Mouse (Mus musculus) layer of hippocampus, postnatal 14 days (tissue): ENCODE data around the gene Gpx2. TPM values are rescaled to one million over a fixed set of nuclear protein-coding genes. Genes with fewer than 3 reads are reported as not detected.

Experiments used
- DNase-seq, 2 experiments: peaks; one replicate each; pipeline ENCODE4 v3.0.0; 2021 to 2022; ENCODE audit warnings: low spot score in 2 of 2, mixed read lengths in 1 of 2
- long read RNA-seq, 2 experiments: library from polyadenylated mRNA; stranded (forward); transcript quantifications; one replicate each; pipeline ENCODE4 v2.0.0; 2021
- total RNA-seq, 2 experiments: library from RNA; stranded (reverse); gene quantifications; 2 replicates each; pipeline ENCODE4 v1.2.3; 2021

The Gpx2 gene
- under 1 TPM; 0.39 to 0.45 TPM for total RNA-seq
- long read RNA-seq, experiment 1 = 0 reads
- long read RNA-seq, experiment 2 = 0 reads

- no peak for DNase-seq
Observed at GRCm38 (mm10) chr12:76795350-76795749, at the start of gene Gpx2. TSS of gene Gpx2 (minus strand) at chr12:76795554.

GRCm38 (mm10) chr12:76844346-76845061, 49.1 kb upstream of the Gpx2 start:
- DNase-seq = no peak

- no peak for DNase-seq
Observed at GRCm38 (mm10) chr12:76840081-76840480, 44.7 kb upstream of the Gpx2 start.

DNA sequence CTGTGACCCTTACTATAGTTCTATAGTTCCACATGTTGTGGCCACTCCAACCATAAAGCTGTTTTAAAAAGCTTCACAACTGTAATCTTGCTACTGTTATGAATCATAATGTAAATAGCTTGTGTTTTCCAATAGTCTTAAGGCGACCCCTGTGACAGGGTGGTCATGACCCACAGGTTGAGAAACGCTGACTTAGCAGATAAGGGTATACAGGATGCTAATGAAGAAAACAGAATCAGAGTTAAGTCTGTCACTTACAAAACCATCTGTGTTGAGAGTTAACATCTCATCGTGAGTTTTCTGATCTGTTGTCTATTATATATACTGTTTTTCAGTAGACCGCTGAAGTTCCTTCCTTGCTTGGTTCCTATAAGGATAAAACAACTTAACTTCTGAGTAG, 43.9 kb upstream of the Gpx2 start:
- no peak for DNase-seq

- no peak for DNase-seq
Observed at GRCm38 (mm10) chr12:76837844-76838650, 42.7 kb upstream of the Gpx2 start.

DNA sequence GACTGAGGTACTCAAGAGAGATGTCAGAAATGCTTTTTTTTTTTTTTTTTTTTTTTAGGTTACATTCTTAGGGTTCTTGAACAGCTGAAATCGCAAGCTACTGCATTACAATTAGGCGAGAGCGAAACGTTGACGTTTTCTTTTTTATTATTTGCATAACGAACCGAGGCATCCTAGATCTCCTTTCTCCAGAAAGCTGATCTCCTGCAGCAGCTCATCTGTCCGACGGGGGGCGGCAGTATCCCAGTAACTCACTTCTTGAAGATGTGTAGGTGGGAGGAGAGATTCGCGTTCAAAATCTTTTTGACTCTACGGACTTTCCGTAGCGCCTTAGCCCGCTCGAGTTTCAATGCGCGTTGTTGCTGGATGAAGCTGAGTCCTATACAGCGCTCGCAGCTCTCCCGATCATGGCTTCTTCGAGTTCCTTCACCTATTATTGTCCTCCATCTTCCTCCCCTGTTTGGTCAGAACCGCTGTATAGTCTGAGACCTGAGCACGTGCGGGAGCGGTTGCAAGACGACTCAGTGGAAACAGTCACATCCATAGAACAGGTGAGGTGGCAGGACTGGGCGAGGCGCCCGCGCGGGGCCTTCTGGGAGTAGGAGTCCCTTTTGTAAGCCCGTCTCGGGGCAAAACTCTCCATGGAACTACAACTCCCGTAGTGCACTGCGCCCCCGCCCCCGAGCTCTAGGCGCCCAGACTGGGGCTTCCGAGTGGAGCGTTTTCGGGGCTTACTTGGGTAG, 41.9 kb upstream of the Gpx2 start:
- peak; percentile 98 to 100 for DNase-seq

DNA sequence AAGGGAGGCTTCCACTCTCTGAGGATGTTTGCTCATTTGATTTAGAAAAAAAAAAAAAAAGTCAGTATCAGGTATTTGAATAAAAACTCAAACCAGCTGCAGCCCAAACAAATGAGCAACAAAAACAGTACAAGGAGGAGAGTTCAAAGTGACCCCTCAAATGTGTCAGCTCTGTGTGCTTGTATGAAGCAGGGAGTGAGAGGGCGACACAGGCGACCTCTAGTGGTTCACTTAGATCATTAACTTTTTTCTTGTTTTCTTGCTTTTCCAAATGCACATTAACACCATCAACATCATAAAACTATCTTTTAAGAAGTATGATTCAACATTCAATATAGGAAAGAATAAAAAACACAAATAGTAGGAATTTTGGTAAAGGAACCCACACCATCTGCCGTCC, 37.4 kb upstream of the Gpx2 start:
- peak in 1 of 2 experiments; percentile 50 for DNase-seq

- no peak for DNase-seq
Observed at GRCm38 (mm10) chr12:76825283-76825682, 29.9 kb upstream of the Gpx2 start.

DNA sequence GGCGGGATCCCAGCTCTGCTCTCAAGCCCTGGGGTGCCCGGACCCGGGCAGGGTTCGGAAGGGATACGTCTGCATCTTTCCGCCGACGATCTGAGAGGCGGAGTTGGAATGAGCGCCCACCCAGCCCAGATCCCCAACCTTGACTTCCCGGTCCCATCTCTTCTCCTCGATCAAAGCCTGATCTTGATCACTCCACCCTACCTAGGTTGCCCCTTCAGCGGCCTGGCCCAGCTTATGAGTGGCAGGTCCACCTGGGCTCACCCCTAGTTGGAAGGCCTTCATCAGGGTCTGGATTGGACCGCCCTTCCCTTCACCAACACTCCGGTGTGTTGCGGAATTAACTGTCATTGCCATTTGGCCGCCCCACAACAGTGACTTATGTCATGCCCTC, 27.3 kb upstream of the Gpx2 start, which contains the start of gene Rab15:
Gene Rab15, minus strand, starts transcription at position 258 of the 391 bp plus-strand sequence.
- no peak for DNase-seq

GRCm38 (mm10) chr12:76822002-76822650, 26.8 kb upstream of the Gpx2 start:
- DNase-seq = peak; percentile 23 to 56

DNA sequence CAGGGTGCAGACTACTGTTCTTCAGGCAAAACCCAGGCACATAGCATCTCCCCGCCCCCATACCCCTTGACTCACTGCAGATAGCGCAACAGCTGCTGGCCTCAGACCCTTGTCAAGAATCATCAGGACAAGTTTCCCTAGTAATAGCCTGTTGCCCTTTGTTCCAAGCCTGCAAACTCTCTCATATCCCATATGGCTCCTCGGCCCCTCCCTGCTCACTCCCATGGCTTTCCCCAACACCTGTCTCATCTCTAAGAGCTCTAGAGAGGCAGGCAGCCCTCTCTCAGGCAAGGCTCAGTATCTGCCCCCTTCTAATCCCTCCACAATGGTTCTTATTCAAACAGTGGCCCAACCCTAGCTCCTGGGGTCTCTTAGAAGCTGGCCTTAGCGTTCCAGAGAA, 25.3 kb upstream of the Gpx2 start:
- no peak for DNase-seq

DNA sequence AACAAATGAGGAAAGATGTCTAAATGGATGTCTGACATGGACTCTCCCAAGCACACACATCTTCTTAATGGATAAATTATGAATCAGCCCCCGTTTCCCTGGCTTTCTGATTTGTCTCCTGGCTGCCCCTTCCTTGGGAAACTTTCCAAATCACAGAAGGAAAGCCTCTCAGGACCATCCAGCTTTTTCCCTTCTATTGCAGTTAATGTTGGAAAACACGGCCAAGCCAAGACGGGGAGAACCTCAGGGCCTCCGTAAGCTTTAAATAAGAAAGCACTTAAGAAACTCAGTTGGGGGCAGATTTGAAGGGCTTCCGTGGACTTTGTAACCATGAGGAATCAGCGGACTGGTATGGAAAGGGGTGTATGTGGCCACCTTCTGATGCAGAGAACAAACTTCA, 24.5 kb upstream of the Gpx2 start:
- no peak for DNase-seq

DNA sequence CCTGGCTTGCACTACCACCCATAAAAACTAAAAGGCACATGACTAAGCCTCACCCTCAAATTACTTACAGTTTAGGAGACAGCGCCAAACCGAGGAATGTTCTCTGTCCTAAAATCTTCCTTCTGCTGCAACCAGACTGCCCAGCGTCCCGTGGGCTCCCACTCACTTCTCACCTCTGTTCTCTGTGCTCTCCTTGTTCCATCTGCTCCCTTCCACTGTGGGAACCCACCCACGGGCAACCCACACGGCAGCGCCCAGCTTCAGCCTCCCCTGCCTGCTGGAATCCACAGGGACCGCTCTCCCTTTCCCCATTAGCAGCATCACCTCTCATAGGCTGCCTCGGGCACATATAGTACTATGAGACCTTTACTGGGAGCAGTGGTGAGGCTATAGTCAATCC, 23.6 kb upstream of the Gpx2 start:
- peak in 1 of 2 experiments; percentile 48 for DNase-seq

DNA sequence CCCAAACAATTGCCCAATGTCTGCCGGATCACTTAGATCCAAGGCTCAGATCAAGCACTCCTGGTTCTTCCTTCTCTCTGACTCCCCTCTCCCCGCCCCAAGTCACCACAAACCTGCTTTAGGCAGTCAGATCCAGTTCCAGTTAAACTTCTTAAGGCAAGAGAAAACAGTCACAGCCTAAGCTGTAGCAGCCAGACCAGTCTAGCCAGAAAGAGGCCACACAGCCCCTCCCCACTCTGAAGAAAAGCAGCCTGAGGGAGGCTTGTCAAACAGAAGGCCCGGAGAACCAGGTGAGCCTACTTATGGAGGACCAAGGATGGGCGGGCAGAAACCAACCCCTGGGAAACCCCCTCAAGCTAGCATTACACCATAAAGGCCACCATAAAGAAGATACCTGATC, 22.8 kb upstream of the Gpx2 start:
- no peak for DNase-seq

DNA sequence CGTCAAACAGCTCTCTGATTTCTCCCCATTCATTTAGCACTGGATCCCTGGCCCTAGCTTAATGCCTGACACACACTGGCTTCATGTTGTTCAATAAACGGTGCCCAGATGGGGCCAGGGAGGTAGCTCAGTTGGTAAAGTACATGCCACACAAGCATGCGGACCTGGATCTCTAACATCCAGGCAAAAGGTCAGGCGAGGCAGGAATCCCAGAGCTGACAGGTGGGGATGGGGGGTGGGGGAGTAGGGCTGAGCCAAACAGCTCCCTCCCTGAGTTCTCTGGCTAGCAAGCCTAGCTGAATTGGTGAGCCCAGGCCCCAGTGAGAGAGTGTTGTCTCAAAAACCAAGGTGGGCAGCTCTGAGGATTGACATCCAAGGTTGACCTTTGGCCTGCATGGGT, 21.8 kb upstream of the Gpx2 start:
- no peak for DNase-seq

DNA sequence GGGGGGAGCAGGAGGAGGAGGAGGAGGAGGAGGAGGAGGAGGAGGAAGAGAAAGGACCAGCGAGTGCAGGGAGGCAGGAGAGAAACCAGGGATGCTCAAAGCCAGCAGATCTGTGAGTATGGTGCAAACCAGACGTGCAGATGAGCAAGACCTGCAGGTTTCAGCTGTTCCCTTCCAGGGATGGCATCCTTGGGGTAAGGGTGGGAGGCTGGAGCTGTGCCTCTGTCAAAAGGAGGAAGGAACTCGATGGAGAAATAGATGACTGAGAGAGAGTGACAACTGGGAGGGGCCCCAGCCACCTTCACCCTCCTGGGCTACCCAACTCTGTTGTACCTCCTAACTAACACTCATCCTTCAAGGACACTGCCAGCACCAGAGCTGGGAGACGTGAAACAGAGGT, 21.4 kb upstream of the Gpx2 start:
- no peak for DNase-seq

DNA sequence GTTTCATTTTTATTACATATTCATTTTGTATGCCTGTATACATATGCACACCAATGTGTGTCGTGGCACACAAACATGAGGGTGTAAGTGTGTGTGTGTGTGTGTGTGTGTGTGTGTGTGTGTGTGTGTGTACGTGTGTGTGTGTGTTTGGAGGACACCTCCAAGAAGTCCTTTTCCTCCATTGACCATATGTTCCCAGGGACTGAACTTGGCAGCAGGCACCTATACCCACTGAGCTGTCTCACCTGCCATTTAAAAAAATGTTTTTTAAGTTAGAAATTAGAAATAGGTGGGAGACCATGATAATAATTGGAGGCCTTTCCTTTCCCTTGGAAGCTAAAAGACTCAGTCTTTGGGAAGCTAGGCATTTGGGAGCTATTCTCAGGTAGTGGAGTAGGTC, 18.8 kb upstream of the Gpx2 start:
- no peak for DNase-seq

- no peak for DNase-seq
Observed at GRCm38 (mm10) chr12:76813543-76813942, 18.2 kb upstream of the Gpx2 start.

GRCm38 (mm10) chr12:76811006-76811405, 15.7 kb upstream of the Gpx2 start:
- no peak for DNase-seq

- DNase-seq = no peak
Observed at GRCm38 (mm10) chr12:76810491-76810890, 15.1 kb upstream of the Gpx2 start.

DNA sequence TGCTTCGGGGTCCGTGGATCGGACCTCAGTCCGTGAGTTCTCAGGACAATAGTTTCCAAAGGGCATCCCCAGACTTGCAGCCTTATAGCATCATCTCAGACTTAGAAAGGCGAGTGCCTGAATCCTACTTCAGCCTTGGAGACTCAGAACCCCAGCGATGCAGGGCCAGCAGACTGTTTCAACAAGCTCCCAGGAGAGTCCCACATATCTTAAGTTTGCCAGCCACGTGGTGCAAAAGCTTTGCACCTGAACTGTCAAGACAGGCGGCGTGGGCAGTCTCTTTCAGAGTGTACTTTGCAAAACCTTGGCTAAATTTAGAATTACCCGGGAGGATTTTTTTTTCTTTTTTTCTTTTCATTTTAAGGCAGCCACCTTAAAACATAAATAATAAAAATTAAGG, 12.4 kb upstream of the Gpx2 start:
- no peak for DNase-seq
